Mouse (Mus musculus) G1E (cell line): ENCODE measurements at regions not wholly inside any gene's neighbourhood (a gene's known extent, or its start where the extent isn't known, plus 50 kb on each side); places are given as distances from the start of the nearest gene placed in this dataset.
A peak's percentile ranks its signal among the peaks of the same experiment; 100 is the strongest.

Experiments used
- ATAC-seq: 2 replicates; pipeline ENCODE4 v1.8.0; 2016; ENCODE audit warnings: mild to moderate bottlenecking; ENCODE audit not compliant: insufficient number of reproducible peaks, poor library complexity, low FRiP score, severe bottlenecking; ENCODE audit errors: extremely low read depth
- DNase-seq: peaks from one replicate; pipeline ENCODE4 v3.0.0; 2012; ENCODE audit warnings: low spot score
- H3K27me3 ChIP-seq: 2 replicates; pipeline ENCODE4 v1.6.1; 2012; ENCODE audit warnings: mild to moderate bottlenecking, low read length, inconsistent platforms; ENCODE audit not compliant: insufficient read depth
- H3K36me3 ChIP-seq: replicated peaks from 2 replicates; pipeline ENCODE3; 2012; ENCODE audit warnings: mild to moderate bottlenecking, inconsistent platforms
- H3K4me1 ChIP-seq: 2 replicates; pipeline ENCODE4 v1.6.1; 2012; ENCODE audit warnings: low read depth, low read length, inconsistent platforms, mixed read lengths; ENCODE audit not compliant: insufficient read depth
- H3K4me3 ChIP-seq: 2 replicates; pipeline ENCODE4 v1.5.1; 2012; ENCODE audit warnings: low read depth, mild to moderate bottlenecking, inconsistent platforms, low read length, moderate library complexity, mixed read lengths
- H3K9me3 ChIP-seq: replicated peaks from 2 replicates; pipeline ENCODE4 v1.6.1; 2012; ENCODE audit warnings: inconsistent platforms
- CTCF ChIP-seq: IDR thresholded peaks from 2 replicates; pipeline ENCODE4 v1.5.1; 2012; ENCODE audit warnings: low read depth, low read length, inconsistent platforms, mixed read lengths
- GATA1 ChIP-seq: IDR thresholded peaks from 2 replicates; pipeline ENCODE4 v1.6.1; 2012; ENCODE audit warnings: borderline replicate concordance, low read length, inconsistent platforms, mixed read lengths
- GATA2 ChIP-seq: IDR thresholded peaks from 2 replicates; pipeline ENCODE4 v1.6.1; 2012; ENCODE audit warnings: low read depth, low read length, inconsistent platforms, borderline replicate concordance
- POLR2AphosphoS5 ChIP-seq: IDR thresholded peaks from 2 replicates; pipeline ENCODE4 v1.6.1; 2012; ENCODE audit warnings: low read depth, low read length, inconsistent platforms; ENCODE audit not compliant: insufficient replicate concordance
- TAL1 ChIP-seq: conservative IDR thresholded peaks from 2 replicates; pipeline ENCODE4 v1.6.1; 2012; ENCODE audit warnings: low read depth, low read length, inconsistent platforms, mixed read lengths

DNA sequence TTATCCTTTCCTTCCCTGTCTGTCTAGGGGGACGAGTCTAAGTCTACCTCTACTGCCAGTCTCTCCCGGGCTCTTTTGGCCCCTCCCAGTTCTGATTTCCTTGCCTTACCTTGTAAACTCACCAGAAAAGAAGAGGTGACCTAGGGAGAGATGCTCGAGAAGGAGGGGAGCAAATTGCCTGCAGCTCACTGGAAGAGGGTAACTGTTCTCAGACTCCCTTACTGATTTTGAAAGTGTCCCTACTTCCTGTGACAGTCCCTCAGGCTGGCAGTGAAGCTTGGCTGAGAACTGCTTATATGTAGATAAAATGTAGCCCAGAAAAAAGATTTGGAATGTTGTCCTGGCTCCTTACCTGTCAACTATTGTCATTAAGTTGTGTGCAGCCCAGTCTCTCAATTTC lies 180.6 kb upstream of the Tab2 start:
- TF ChIP-seq GATA1 (no peak), POLR2AphosphoS5 (no peak), GATA2 (no peak), TAL1 (no peak), CTCF (no peak)
- Histone ChIP-seq H3K4me1 (peaks cover 36% of the 10 kb centered on the region), H3K4me3 (no peak overlapping the region), H3K9me3 (no peaks in the 10 kb centered on the region), H3K27me3 (no peaks in the 10 kb centered on the region), H3K36me3 (no peaks in the 10 kb centered on the region)
- DNase-seq (no peak), ATAC-seq (no peak)

DNA sequence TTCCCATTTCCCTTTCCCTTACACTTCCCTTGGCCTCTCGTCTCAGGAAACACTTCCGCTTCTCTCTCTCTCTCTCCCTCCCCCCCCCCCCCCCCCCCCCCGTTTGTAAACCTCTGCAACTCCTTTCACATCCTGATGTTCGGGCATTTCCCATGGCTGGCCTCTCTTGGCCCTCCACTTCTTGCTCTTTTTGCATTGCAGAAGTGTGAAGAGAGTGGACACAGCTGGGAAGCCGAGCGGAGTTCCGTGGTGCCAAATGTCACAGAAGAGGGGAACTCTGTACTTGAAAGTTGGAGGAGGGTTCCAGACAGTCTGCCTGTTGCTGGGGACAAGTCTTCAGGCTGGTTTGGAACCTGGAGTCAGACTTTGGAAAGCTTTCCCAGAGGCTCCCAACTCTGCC lies 179.2 kb upstream of the Tab2 start:
- H3K36me3 ChIP-seq: no peaks in the 10 kb centered on the region
- TF ChIP-seq GATA1 (no peak), POLR2AphosphoS5 (no peak), GATA2 (no peak), TAL1 (no peak), CTCF (no peak)
- DNase-seq (no peak), ATAC-seq (no peak)
- H3K9me3 ChIP-seq: no peaks in the 10 kb centered on the region
- H3K27me3 ChIP-seq: no peaks in the 10 kb centered on the region
- peaks cover 49% of the 10 kb centered on the region for H3K4me1 ChIP-seq
- no peak overlapping the region for H3K4me3 ChIP-seq

DNA sequence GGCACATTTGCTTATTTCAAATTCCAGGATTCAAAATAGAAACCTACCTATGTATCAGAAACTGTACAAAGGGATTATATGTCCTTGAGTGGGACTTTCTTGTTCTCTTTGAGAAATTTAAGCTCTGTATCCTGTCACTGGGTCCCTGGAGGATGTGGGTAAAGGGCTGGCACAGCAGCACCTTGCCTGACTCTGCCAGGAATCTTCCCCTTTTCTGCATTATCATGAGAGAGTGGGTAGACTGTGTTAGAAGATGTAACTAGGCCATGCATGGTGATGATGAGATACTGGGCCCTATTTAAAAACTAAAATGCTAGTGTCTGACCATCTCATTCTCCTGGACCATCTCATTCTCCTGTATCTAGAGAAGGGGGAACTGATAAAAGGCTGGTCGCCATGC lies 178.4 kb upstream of the Tab2 start:
- no peak overlapping the region for H3K4me3 ChIP-seq
- ATAC-seq (no peak), DNase-seq (no peak)
- TF ChIP-seq TAL1: no peak
- no peak for TF ChIP-seq POLR2AphosphoS5
- TF ChIP-seq CTCF: no peak
- no peak for TF ChIP-seq GATA2
- no peak for TF ChIP-seq GATA1
- H3K4me1 ChIP-seq: peaks cover 54% of the 10 kb centered on the region
- H3K9me3 ChIP-seq: no peaks in the 10 kb centered on the region
- no peaks in the 10 kb centered on the region for H3K36me3 ChIP-seq
- H3K27me3 ChIP-seq: no peaks in the 10 kb centered on the region

GRCm38 (mm10) chr10:8133451-8133952 lies 177.5 kb upstream of the Tab2 start:
- no peaks in the 10 kb centered on the region for H3K27me3 ChIP-seq
- no peaks in the 10 kb centered on the region for H3K36me3 ChIP-seq
- peaks cover 57% of the 10 kb centered on the region for H3K4me1 ChIP-seq
- TF ChIP-seq TAL1 (no peak), CTCF (no peak), GATA2 (no peak), GATA1 (no peak), POLR2AphosphoS5 (no peak)
- no peaks in the 10 kb centered on the region for H3K9me3 ChIP-seq
- ATAC-seq: no peak
- DNase-seq: no peak
- no peak overlapping the region for H3K4me3 ChIP-seq

DNA sequence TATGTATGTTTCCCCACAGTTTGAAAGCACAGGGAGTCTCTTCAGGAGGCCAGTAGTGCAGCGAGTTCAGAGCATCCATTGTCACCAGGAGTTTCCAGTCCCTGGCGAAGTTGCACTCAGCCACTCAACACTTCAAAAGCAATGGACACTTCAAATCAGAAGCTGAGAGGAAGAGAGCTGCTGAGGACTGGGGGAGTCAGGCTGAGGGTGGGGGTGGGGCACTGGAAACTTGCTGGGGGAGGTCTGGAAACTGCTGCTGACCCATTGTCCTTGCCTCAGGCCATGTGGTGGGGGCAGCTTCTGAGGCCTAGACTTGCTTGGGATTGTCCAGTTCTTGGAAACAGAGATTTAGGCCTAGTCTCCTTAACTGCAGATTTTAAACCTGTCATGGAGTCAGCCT lies 176.8 kb upstream of the Tab2 start:
- ATAC-seq (no peak), DNase-seq (no peak)
- H3K36me3 ChIP-seq: no peaks in the 10 kb centered on the region
- H3K27me3 ChIP-seq: no peaks in the 10 kb centered on the region
- TF ChIP-seq GATA1 (no peak), CTCF (no peak), POLR2AphosphoS5 (no peak), GATA2 (no peak), TAL1 (no peak)
- no peak overlapping the region for H3K4me3 ChIP-seq
- peaks cover 63% of the 10 kb centered on the region for H3K4me1 ChIP-seq
- no peaks in the 10 kb centered on the region for H3K9me3 ChIP-seq

DNA sequence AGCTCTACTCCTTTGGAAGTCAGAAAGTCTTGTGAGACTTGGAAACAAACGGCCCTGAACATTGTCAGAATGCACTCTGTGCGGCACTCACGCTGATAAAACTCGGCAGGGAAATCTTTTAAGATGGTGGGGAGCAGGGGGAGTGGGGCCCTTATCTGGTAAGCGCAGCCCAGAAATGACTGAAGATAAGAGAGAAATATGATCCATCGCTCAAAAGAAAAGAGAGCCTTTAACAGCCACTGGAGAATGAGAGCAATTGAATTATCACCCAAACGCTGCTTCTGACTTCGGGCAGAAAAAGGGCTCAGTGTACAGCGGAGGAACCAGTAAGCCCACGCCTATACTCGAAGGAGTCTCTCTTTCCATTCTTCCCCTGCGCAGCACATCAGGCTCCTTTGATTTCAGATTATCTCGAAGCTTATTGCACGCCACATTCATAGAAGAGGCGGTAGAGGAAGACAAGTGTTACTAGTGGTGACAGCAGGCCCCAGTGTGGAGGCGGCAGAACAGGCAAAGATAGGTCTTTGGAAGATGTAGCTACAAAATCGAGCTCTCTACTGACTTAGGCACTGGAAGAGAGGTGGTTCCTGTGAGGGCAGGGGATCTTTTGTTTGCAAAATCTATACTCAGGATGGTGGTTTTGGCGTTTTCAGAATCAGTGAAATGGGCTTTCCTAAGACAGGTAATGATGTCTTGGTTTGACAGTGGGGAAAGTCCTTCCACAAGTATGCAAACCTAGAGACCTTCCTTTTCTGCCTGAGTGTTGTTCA lies 174.6 kb upstream of the Tab2 start:
- no peaks in the 10 kb centered on the region for H3K27me3 ChIP-seq
- DNase-seq: peak; percentile 40
- H3K4me1 ChIP-seq: peaks cover 64% of the 10 kb centered on the region
- H3K4me3 ChIP-seq: peak overlapping the region; percentile 59; the same call in 1 of the 2 replicates
- H3K36me3 ChIP-seq: no peaks in the 10 kb centered on the region
- TF ChIP-seq CTCF: no peak
- peak; percentile 66 for TF ChIP-seq TAL1
- no peak for TF ChIP-seq POLR2AphosphoS5
- no peak for TF ChIP-seq GATA1
- TF ChIP-seq GATA2: no peak
- peak; percentile 88 for ATAC-seq
- H3K9me3 ChIP-seq: no peaks in the 10 kb centered on the region

- H3K4me3 ChIP-seq: peak overlapping the region; percentile 59; the same call in 1 of the 2 replicates
- no peaks in the 10 kb centered on the region for H3K9me3 ChIP-seq
- DNase-seq: no peak
- TF ChIP-seq GATA1 (no peak), TAL1 (no peak), POLR2AphosphoS5 (no peak), CTCF (no peak), GATA2 (no peak)
- no peaks in the 10 kb centered on the region for H3K27me3 ChIP-seq
- no peaks in the 10 kb centered on the region for H3K36me3 ChIP-seq
- ATAC-seq: no peak
- H3K4me1 ChIP-seq: peaks cover 61% of the 10 kb centered on the region
Measured at GRCm38 (mm10) chr10:8130057-8130456, 174.0 kb upstream of the Tab2 start.
